Mouse (Mus musculus) CH12.LX (cell line): ENCODE measurements around the gene Map3k11. TPM values are rescaled to one million over a fixed set of nuclear protein-coding genes. Genes with fewer than 3 reads are reported as not detected.
A peak's percentile ranks its signal among the peaks of the same experiment; 100 is the strongest.

Experiments
- DNase-seq: peaks from one replicate; pipeline ENCODE4 v3.0.0-alpha.2; 2013; ENCODE audit errors: extremely low read depth
- H3K27ac ChIP-seq: 2 replicates; pipeline ENCODE4 v1.5.1; 2012; ENCODE audit warnings: low read depth, mild to moderate bottlenecking, control low read depth, moderate library complexity; ENCODE audit not compliant: insufficient read depth
- H3K27me3 ChIP-seq: replicated peaks from 2 replicates; pipeline ENCODE3; 2012; ENCODE audit warnings: inconsistent platforms
- H3K36me3 ChIP-seq, 2 experiments: replicated peaks in 1 of 2; 2 replicates each; pipeline versions ENCODE3 to v1.6.1; 2012; ENCODE audit warnings: inconsistent platforms in 1 of 2, low read length in 1 of 2, mild to moderate bottlenecking in 1 of 2, mixed read lengths in 1 of 2, moderate library complexity in 1 of 2; ENCODE audit not compliant: control insufficient read depth in 1 of 2, insufficient read depth in 1 of 2
- H3K4me1 ChIP-seq, 2 experiments: 2 replicates each; pipeline ENCODE4 v1.6.1; 2012; ENCODE audit warnings: inconsistent platforms in 1 of 2, moderate library complexity in 1 of 2; ENCODE audit not compliant: insufficient read depth in 2 of 2, control insufficient read depth in 1 of 2
- H3K4me2 ChIP-seq: 2 replicates; pipeline ENCODE4 v1.6.1; 2012; ENCODE audit warnings: low read depth, mild to moderate bottlenecking, control low read depth; ENCODE audit not compliant: poor library complexity, insufficient read depth, severe bottlenecking
- H3K4me3 ChIP-seq, 3 experiments: fragments of 150-350 bp in 1 of 3; sonication (generic) in 1 of 3; replicated peaks in 1 of 3; 2 replicates each; pipeline versions ENCODE3 to v1.5.1; 2011 to 2012; ENCODE audit warnings: low read depth in 2 of 3, low read length in 2 of 3, mild to moderate bottlenecking in 2 of 3, moderate library complexity in 2 of 3, control low read depth in 1 of 3, improper control_type of control experiment in 1 of 3, inconsistent platforms in 1 of 3, mixed read lengths in 1 of 3; ENCODE audit not compliant: poor library complexity in 1 of 3
- H3K79me2 ChIP-seq: replicated peaks from 2 replicates; pipeline ENCODE4 v1.6.1; 2012; ENCODE audit warnings: mild to moderate bottlenecking, moderate library complexity; ENCODE audit not compliant: control insufficient read depth, poor library complexity, insufficient read depth, severe bottlenecking; ENCODE audit errors: extremely low read depth
- H3K9ac ChIP-seq: 2 replicates; pipeline ENCODE4 v1.6.1; 2012; ENCODE audit warnings: low read depth, mild to moderate bottlenecking, control low read depth, moderate library complexity; ENCODE audit not compliant: insufficient read depth
- H3K9me3 ChIP-seq: replicated peaks from 2 replicates; pipeline ENCODE3; 2012; ENCODE audit warnings: low read length, inconsistent platforms, mixed read lengths
- BHLHE40 ChIP-seq: IDR thresholded peaks from 2 replicates; pipeline ENCODE4 v1.6.1; 2011; ENCODE audit warnings: mild to moderate bottlenecking, low read depth, low read length, improper control_type of control experiment
- CHD1 ChIP-seq: IDR thresholded peaks from 2 replicates; pipeline ENCODE4 v1.6.1; 2012; ENCODE audit warnings: low read depth, low read length, improper control_type of control experiment, inconsistent platforms
- ELF1 ChIP-seq: IDR thresholded peaks from 2 replicates; pipeline ENCODE4 v1.6.1; 2014; ENCODE audit warnings: low read depth, mild to moderate bottlenecking, inconsistent platforms, low read length, improper control_type of control experiment
- EP300 ChIP-seq: IDR thresholded peaks from 2 replicates; pipeline ENCODE4 v1.6.1; 2011; ENCODE audit warnings: low read length, improper control_type of control experiment
- ETS1 ChIP-seq: conservative IDR thresholded peaks from 2 replicates; pipeline ENCODE4 v1.6.1; 2012; ENCODE audit warnings: low read depth, mild to moderate bottlenecking, inconsistent platforms, low read length, improper control_type of control experiment, moderate library complexity
- GABPA ChIP-seq: IDR thresholded peaks from 2 replicates; pipeline ENCODE4 v1.6.1; 2012; ENCODE audit warnings: low read depth, low read length, improper control_type of control experiment, inconsistent platforms; ENCODE audit not compliant: insufficient replicate concordance
- HCFC1 ChIP-seq: IDR thresholded peaks from 2 replicates; pipeline ENCODE4 v1.6.1; 2012; ENCODE audit warnings: low read depth, mild to moderate bottlenecking, inconsistent platforms, low read length, improper control_type of control experiment
- JUN ChIP-seq: IDR thresholded peaks from 2 replicates; pipeline ENCODE4 v1.6.1; 2011; ENCODE audit warnings: low read depth, mild to moderate bottlenecking, low read length, improper control_type of control experiment, moderate library complexity; ENCODE audit not compliant: insufficient read depth
- JUND ChIP-seq: conservative IDR thresholded peaks from 2 replicates; pipeline ENCODE4 v1.6.1; 2011; ENCODE audit warnings: low read depth, low read length, improper control_type of control experiment
- KAT2A ChIP-seq: IDR thresholded peaks from 2 replicates; pipeline ENCODE4 v1.6.1; 2012; ENCODE audit warnings: low read length, improper control_type of control experiment, inconsistent platforms; ENCODE audit not compliant: insufficient replicate concordance
- MAZ ChIP-seq: IDR thresholded peaks from 2 replicates; pipeline ENCODE4 v1.6.1; 2012; ENCODE audit warnings: low read depth, mild to moderate bottlenecking, inconsistent platforms, low read length, improper control_type of control experiment, moderate library complexity
- MEF2A ChIP-seq: IDR thresholded peaks from 2 replicates; pipeline ENCODE4 v1.6.1; 2014; ENCODE audit warnings: low read depth, mild to moderate bottlenecking, inconsistent platforms, low read length, improper control_type of control experiment, borderline replicate concordance
- MYC ChIP-seq: IDR thresholded peaks from 2 replicates; pipeline ENCODE4 v1.6.1; 2011; ENCODE audit warnings: low read depth, mild to moderate bottlenecking, improper control_type of control experiment, low read length
- NELFE ChIP-seq: IDR thresholded peaks from 2 replicates; pipeline ENCODE4 v1.6.1; 2011; ENCODE audit warnings: low read depth, low read length, improper control_type of control experiment
- PAX5 ChIP-seq: IDR thresholded peaks from 2 replicates; pipeline ENCODE4 v1.6.1; 2012; ENCODE audit warnings: low read length, inconsistent platforms, mixed read lengths
- RAD21 ChIP-seq: IDR thresholded peaks from 2 replicates; pipeline ENCODE4 v1.6.1; 2011; ENCODE audit warnings: low read depth, mild to moderate bottlenecking, low read length, improper control_type of control experiment, moderate library complexity
- SMC3 ChIP-seq: IDR thresholded peaks from 2 replicates; pipeline ENCODE4 v1.6.1; 2011; ENCODE audit warnings: low read depth, low read length, improper control_type of control experiment
- TBP ChIP-seq: conservative IDR thresholded peaks from 2 replicates; pipeline ENCODE4 v1.6.1; 2011; ENCODE audit warnings: low read depth, low read length, improper control_type of control experiment
- UBTF ChIP-seq: IDR thresholded peaks from 2 replicates; pipeline ENCODE4 v1.6.1; 2012; ENCODE audit warnings: low read depth, mild to moderate bottlenecking, inconsistent platforms, low read length, improper control_type of control experiment, moderate library complexity
- USF1 ChIP-seq: IDR thresholded peaks from 2 replicates; pipeline ENCODE4 v1.6.1; 2014; ENCODE audit warnings: low read depth, mild to moderate bottlenecking, inconsistent platforms, low read length, improper control_type of control experiment
- USF2 ChIP-seq: conservative IDR thresholded peaks from 2 replicates; pipeline ENCODE4 v1.6.1; 2011; ENCODE audit warnings: low read depth, low read length, improper control_type of control experiment
- ZMIZ1 ChIP-seq: IDR thresholded peaks from 2 replicates; pipeline ENCODE4 v1.6.1; 2012; ENCODE audit warnings: low read depth, mild to moderate bottlenecking, inconsistent platforms, low read length, improper control_type of control experiment
- ZNF384 ChIP-seq: IDR thresholded peaks from 2 replicates; pipeline ENCODE4 v1.6.1; 2012; ENCODE audit warnings: low read depth, low read length, improper control_type of control experiment, inconsistent platforms
- dilution Hi-C: fragments of 300-500 bp; cut with MboI; formaldehyde crosslinking; loops from 2 replicates; pipeline ENCODE4 v1.14.3; 2020; ENCODE audit warnings: low sequenced_read_pairs; ENCODE audit not compliant: extremely low pct_unique_long_range_greater_than_20kb, extremely low pct_ligation_motif_present
- in situ Hi-C: fragments of 300-500 bp; cut with MboI; formaldehyde crosslinking; loops from 3 replicates; pipeline ENCODE4 v1.14.3; 2019; ENCODE audit warnings: low sequenced_read_pairs, low pct_ligation_motif_present, low pct_unique_long_range_greater_than_20kb, mixed read lengths
- polyA plus RNA-seq: library from polyadenylated mRNA; unstranded; fragments of >175 nt; gene quantifications from 2 replicates; pipeline ENCODE4 v1.2.1, GENCODE M21; 2012; ENCODE audit warnings: low read depth; ENCODE audit not compliant: insufficient read length
- total RNA-seq, 2 experiments: library from RNA; depleted of rRNA; stranded (reverse); fragments of 300-350 nt in 1 of 2; fragments of >200 nt in 1 of 2; gene quantifications; 2 replicates each; pipeline ENCODE4 v1.2.3; 2012 to 2014

Gene Map3k11
- total and polyA plus RNA-seq, 3 experiments, result 6.0 to 16.0 (median 13.5) TPM

DNA sequence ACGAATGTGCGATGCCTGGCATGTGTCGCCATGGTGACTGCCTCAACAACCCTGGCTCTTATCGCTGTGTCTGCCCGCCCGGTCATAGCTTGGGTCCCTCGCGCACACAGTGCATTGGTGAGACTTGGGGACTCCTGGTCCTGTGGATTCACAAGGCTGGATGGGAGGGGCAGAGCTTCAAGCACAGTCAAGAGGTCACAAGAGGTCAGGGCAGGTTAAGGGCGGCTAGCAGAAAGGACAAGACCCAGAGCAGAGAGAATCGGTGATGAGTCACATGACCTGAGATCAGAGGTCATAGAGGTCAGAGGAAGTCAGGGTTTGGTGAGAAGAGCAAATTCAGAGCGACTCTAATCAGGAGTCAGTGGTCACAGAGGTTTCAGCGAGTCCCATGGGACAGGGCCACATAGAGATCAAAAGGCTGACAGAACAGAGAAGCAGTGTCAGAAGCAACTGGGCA, 58.4 kb downstream of the Map3k11 start:
- H3K4me3 ChIP-seq, result no peak overlapping the region
- H3K4me1 ChIP-seq, result peaks cover 22 to 29% of the 10 kb centered on the region in 2 experiments
- peak; percentile 39 for DNase-seq
- in situ Hi-C loops (no loop called here), dilution Hi-C loops (no loop called here)
- no peaks in the 10 kb centered on the region for H3K9me3 ChIP-seq
- no peaks in the 10 kb centered on the region for H3K79me2 ChIP-seq
- H3K4me2 ChIP-seq, result peak overlapping the region; percentile 2; the same call in 1 of the 2 replicates
- H3K27me3 ChIP-seq, result peaks cover 45% of the 10 kb centered on the region
- H3K9ac ChIP-seq, result no peak overlapping the region
- no peaks in the 10 kb centered on the region for H3K36me3 ChIP-seq
- no peak overlapping the region for H3K27ac ChIP-seq
- TF ChIP-seq SMC3 (no peak), ELF1 (no peak), UBTF (no peak), ETS1 (no peak), GABPA (no peak), MAZ (no peak), CHD1 (no peak), BHLHE40 (peak; percentile 51), HCFC1 (0 out of 2 replicates have a peak, but pooled peaks have one; percentile 19), ZNF384 (no peak), USF1 (peak; percentile 66), JUND (no peak), USF2 (peak; percentile 56), PAX5 (no peak)

DNA sequence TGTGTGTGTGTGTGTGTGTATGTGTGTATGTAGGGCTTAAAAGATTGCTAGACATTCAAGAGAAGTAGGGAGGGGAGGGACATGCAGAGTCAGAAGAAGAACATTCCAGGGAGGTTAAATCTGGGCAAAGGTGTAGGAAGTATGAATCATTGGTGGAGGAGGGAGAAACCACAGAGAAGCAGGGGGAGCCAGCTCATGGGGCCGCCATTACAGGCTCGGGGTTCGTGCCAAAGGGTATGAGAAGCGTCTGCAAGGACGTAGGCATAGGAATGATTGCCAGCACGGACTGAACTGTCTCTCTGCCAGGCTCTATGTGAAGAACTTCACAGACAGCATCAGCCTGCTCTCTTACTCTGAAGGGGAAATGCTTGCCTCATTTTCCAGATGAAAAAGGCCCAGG, 60.9 kb downstream of the Map3k11 start:
- no peak for TF ChIP-seq MEF2A
- TF ChIP-seq USF2, result no peak
- TF ChIP-seq CHD1, result no peak
- TF ChIP-seq KAT2A, result no peak
- TF ChIP-seq EP300, result no peak
- TF ChIP-seq ETS1, result no peak
- no peak for TF ChIP-seq JUN
- TF ChIP-seq MYC, result no peak
- no peak for TF ChIP-seq TBP
- no peak for TF ChIP-seq NELFE
- no peak for TF ChIP-seq ZMIZ1
- no peak for TF ChIP-seq RAD21
- TF ChIP-seq HCFC1, result no peak
- no peak for TF ChIP-seq GABPA
- Histone ChIP-seq H3K4me1 (peaks cover 13 to 23% of the 10 kb centered on the region in 2 experiments), H3K9me3 (no peaks in the 10 kb centered on the region), H3K79me2 (no peaks in the 10 kb centered on the region), H3K36me3 (no peaks in the 10 kb centered on the region), H3K4me3 (no peak overlapping the region), H3K4me2 (no peak overlapping the region), H3K9ac (no peak overlapping the region), H3K27ac (no peak overlapping the region), H3K27me3 (peaks cover 60% of the 10 kb centered on the region)
- no peak for DNase-seq
- in situ Hi-C loops (no loop called here), dilution Hi-C loops (no loop called here)
